Mouse (Mus musculus) gastrocnemius, adult 2 months (tissue): Measurements from ENCODE around the gene Klk5. TPM values are rescaled to one million over a fixed set of nuclear protein-coding genes. Genes with fewer than 3 reads are reported as not detected.

Source experiments
- DNase-seq: peaks from one replicate; pipeline ENCODE4 v3.0.0; 2022
- H3K27ac ChIP-seq: fragments of 200-600 bp; 2 replicates; pipeline ENCODE4 v1.8.1; 2022; ENCODE audit warnings: mild to moderate bottlenecking
- H3K4me3 ChIP-seq: fragments of 200-600 bp; 2 replicates; pipeline ENCODE4 v1.8.1; 2022; ENCODE audit warnings: mild to moderate bottlenecking, moderate library complexity
- CTCF ChIP-seq: fragments of 200-600 bp; IDR thresholded peaks from 2 replicates; pipeline ENCODE4 v1.8.1; 2022; ENCODE audit warnings: antibody characterized with exemption, mild to moderate bottlenecking, moderate library complexity
- intact Hi-C: fragments of 180-260 bp; cut with DNase I; formaldehyde crosslinking; loops from one replicate; pipeline ENCODE4 v1.15.1; 2025
- long read RNA-seq, 2 experiments: library from polyadenylated mRNA; stranded (forward); transcript quantifications; one replicate each; pipeline ENCODE4 v2.0.0; 2021
- total RNA-seq, 2 experiments: library from RNA; stranded (reverse); gene quantifications; 2 replicates each; pipeline ENCODE4 v1.2.3; 2021

Klk5 gene
- total RNA-seq, result not detected
- long read RNA-seq, experiment 1, result 0 reads
- long read RNA-seq, experiment 2, result 0 reads

GRCm38 (mm10) chr7:43841701-43842100 lies at the start of gene Klk5:
TSS of gene Klk5 (plus strand) at chr7:43841971.
- Histone ChIP-seq H3K4me3 (no peak within 1 kb of the TSS), H3K27ac (no peak within 1 kb of the TSS)
- no peak for TF ChIP-seq CTCF
- intact Hi-C loops, result no loop called here
- no peak for DNase-seq

GRCm38 (mm10) chr7:43796355-43796754 lies 45.4 kb upstream of the Klk5 start:
- no peak for TF ChIP-seq CTCF
- DNase-seq, result no peak
- H3K27ac ChIP-seq, result no peak overlapping the region
- H3K4me3 ChIP-seq, result peak overlapping the region; percentile 72
- intact Hi-C loops, result no loop called here

GRCm38 (mm10) chr7:43797333-43797769 lies 44.4 kb upstream of the Klk5 start, which contains the start of gene Klk8:
TSS of gene Klk8 (plus strand) at chr7:43797577.
- no peak for TF ChIP-seq CTCF
- peak; percentile 25 for DNase-seq
- intact Hi-C loops, result no loop called here
- peak within 1 kb of the TSS; percentile 38 for H3K27ac ChIP-seq
- peak within 1 kb of the TSS; percentile 72 for H3K4me3 ChIP-seq

DNA sequence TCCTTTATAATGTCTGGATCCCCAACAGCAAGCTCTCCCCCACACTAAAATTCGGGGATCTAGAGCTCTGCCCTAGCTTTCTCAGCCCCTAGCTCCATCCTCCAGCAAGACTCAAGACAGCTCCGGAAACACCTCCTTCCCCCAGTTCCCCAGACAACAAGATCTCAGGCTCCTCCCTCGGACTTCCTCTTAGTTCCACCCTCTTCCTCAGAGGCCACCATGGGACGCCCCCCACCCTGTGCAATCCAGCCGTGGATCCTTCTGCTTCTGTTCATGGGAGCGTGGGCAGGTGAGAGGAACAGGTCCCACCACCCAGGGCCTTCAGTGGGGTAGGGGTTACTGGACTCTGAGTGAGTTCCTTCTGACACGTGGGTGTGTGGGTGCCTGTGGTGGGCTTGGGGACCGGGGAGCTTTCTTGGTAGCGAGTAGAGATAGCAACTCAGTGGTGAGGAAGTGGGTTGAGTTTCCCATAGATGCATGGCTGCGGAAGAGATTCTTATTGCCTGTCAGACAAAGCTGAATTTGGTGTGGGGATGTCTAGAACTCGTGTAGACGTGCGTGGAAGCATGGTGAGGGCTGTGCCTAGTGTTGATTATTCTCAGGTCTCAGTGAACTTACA lies 43.8 kb upstream of the Klk5 start:
- H3K4me3 ChIP-seq, result peak overlapping the region; percentile 72
- no peak for TF ChIP-seq CTCF
- intact Hi-C loops, result no loop called here
- peak overlapping the region; percentile 38 for H3K27ac ChIP-seq
- DNase-seq, result no peak

GRCm38 (mm10) chr7:43799876-43800275 lies 41.9 kb upstream of the Klk5 start:
- Histone ChIP-seq H3K27ac (no peak overlapping the region), H3K4me3 (no peak overlapping the region)
- intact Hi-C loops, result no loop called here
- DNase-seq, result no peak
- TF ChIP-seq CTCF, result no peak

DNA sequence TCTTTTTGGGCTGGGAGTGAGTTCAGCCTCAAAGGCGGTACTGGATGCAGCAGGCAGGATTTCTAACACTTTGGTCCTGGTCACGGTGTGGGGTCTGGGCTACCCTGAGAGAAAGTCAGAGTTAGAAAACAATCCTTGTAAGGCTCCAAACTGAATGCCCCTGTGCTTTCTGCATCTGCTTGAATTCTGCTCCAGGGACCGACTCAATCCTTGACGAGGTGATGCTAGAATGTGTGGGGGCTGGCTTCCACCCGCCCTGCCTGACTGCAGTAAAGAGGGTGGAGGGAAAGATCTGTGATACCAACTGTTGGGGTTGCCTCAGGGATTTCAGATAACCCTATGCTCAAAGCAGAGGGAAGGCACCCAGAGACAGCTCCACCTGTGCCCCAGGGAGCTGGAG lies 30.8 kb upstream of the Klk5 start, which contains the start of gene Klk7:
Klk7 (plus strand) TSS at position 301 of the 400 bp plus-strand sequence.
- no peak for DNase-seq
- Histone ChIP-seq H3K27ac (no peak within 1 kb of the TSS), H3K4me3 (no peak within 1 kb of the TSS)
- intact Hi-C loops, result no loop called here
- TF ChIP-seq CTCF, result no peak

DNA sequence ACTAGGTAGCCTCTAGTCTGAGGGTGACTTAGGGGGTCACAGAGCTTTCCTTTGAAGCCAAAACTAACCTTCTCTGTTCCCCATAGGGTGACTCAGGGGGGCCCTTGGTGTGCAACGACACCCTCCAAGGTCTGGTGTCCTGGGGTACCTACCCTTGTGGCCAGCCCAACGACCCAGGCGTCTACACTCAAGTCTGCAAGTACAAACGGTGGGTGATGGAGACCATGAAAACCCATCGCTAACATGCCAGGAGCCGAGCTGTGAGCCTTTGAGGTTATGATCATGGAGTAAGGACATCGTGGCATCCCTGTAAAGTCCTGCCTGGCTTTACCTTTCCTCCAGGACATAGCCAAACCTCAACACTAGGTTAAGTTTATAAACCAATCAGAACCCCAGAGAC lies 26.6 kb upstream of the Klk5 start:
- intact Hi-C loops, result no loop called here
- Histone ChIP-seq H3K27ac (no peak overlapping the region), H3K4me3 (no peak overlapping the region)
- TF ChIP-seq CTCF, result no peak
- DNase-seq, result no peak

DNA sequence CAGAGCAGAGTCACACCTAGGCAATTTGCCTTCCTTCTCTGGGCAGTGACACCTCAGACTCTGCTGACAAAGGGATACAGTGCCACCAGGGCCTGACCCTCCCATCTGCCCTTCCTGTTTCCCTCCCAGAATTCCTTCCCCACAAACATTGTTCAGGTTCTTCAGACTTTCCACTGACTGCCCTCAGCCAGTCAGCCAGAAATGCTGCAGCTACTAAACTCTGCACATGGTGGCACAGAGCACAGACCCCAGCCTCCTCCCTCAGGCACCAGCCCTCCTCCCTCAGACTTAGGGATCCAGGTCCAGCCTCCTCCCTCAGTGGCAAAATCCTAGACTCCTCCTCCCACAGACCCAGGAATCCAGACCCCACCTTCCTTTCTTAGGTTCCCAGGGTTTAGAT lies 25.0 kb upstream of the Klk5 start:
- Histone ChIP-seq H3K4me3 (no peak overlapping the region), H3K27ac (no peak overlapping the region)
- DNase-seq, result no peak
- TF ChIP-seq CTCF, result no peak
- intact Hi-C loops, result no loop called here

- H3K27ac ChIP-seq, result no peak overlapping the region
- H3K4me3 ChIP-seq, result no peak overlapping the region
- intact Hi-C loops, result no loop called here
- no peak for DNase-seq
- no peak for TF ChIP-seq CTCF
Measured at GRCm38 (mm10) chr7:43821581-43821980, 20.2 kb upstream of the Klk5 start.

DNA sequence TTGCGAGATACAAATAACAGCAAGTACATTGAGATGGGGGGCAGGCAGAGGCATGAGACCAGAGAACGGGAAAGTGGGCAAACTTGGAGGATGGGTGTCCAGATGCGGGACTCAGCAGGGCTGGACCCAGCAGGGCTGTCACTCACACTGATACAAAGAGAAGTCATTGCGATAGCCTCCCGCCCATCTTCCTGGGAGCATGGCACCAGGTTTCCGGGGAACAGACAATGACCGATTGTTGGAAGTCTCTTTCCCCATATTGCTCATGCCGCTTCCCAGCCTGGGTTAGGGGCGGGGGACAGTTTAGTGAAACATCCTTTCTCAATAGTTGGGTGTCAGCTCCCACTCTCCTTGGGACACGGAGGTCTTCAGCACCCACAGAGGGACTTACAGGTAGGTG lies 17.6 kb upstream of the Klk5 start, which contains the start of gene Klk6:
Klk6 (plus strand) TSS at position 301 of the 400 bp plus-strand sequence.
- intact Hi-C loops, result no loop called here
- no peak for DNase-seq
- no peak within 1 kb of the TSS for H3K27ac ChIP-seq
- TF ChIP-seq CTCF, result no peak
- H3K4me3 ChIP-seq, result no peak within 1 kb of the TSS

DNA sequence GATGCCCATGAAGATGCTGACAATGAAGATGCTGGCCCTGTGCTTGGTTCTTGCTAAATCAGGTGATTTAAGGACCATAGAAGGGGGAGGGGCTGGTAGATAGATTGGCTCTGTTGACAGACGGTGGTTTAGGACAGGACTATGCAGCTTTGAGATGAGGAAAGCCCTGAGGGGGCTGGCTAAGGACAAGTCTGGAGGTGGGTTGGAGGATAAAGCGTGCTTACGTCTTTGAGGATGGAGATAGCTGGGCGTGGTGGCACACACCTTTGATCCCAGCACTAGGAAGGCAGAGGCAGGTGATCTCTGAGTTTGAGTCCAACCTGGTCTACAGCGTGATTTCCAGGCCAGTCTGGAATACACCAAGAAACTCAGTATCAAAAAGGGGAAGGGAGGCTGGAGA lies 15.7 kb upstream of the Klk5 start:
- intact Hi-C loops, result no loop called here
- no peak for TF ChIP-seq CTCF
- no peak overlapping the region for H3K27ac ChIP-seq
- no peak for DNase-seq
- no peak overlapping the region for H3K4me3 ChIP-seq

GRCm38 (mm10) chr7:43827706-43828105 lies 14.1 kb upstream of the Klk5 start:
- no peak for DNase-seq
- Histone ChIP-seq H3K4me3 (no peak overlapping the region), H3K27ac (no peak overlapping the region)
- no peak for TF ChIP-seq CTCF
- intact Hi-C loops, result no loop called here

GRCm38 (mm10) chr7:43829006-43829405 lies 12.8 kb upstream of the Klk5 start:
- no peak for TF ChIP-seq CTCF
- DNase-seq, result no peak
- H3K27ac ChIP-seq, result no peak overlapping the region
- intact Hi-C loops, result no loop called here
- H3K4me3 ChIP-seq, result no peak overlapping the region

DNA sequence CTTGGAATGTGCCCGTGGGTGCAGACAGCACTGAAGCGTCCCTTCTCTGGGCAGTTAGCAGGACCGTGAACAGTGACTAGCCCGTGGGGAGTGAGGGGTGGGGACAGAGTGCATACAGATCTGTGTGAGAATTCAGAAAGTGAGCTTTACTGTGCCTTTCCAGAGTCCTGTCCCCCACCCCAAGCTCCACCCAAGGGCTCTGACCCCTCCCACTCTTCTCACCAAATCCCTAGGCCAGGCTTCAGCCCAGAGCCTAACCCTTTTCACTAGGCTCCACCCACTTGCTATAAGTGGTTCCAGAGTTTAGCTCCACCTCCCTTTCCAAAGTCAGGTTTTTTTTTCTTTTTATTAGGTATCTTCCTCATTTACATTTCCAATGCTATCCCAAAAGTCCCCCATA lies 2.0 kb downstream of the Klk5 start:
- no peak for TF ChIP-seq CTCF
- no peak overlapping the region for H3K27ac ChIP-seq
- H3K4me3 ChIP-seq, result no peak overlapping the region
- no peak for DNase-seq
- intact Hi-C loops, result no loop called here
